ENCODE assay signal across 23 mouse cellular contexts in the genomic region with DNA sequence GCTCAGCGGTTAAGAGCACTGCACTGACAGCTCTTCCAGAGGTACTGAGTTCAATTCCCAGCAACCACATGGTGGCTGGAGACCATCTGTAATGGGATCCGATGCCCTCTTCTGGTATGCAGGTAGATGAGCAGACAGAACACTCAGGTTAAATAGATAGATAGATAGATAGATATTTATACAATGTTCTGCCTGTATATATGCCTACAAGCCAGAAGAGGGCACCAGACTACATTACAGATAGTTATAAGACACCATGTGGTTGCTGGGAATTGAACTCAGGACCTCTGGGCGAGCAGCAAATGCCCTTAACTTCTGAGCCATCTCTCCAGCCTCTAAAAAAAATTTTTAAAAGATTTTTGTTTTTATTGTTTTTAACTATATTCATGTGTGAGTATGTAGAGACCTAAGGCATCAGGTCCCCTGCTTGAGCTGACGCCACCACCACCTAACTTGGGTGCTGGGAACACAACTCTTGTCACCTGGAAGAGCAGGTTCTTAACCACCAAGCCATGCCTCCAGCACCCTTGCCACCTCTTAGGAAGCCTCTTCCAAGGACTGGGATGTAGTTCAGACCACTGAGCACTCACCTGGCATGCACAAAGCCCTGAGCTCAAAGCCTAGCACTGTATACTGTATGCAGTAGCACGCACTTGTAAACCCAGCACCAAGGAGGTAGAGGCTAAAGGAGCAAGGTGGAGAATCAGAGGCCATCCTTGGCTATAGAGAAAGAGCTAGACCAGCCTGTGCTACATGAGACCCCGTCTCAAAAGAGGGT. TPM values are rescaled to one million over a fixed set of nuclear protein-coding genes. Genes with fewer than 3 reads are reported as not detected.
A peak's percentile ranks its signal among the peaks of the same experiment; 100 is the strongest.
DNase-seq lines count a peak whose midpoint lies in the region; ATAC-seq and TF ChIP-seq lines count a peak whose summit lies in the region.
"Had no signal": no experiment of that assay in that cellular context is flagged by ENCODE, and none has a peak within 500 bp of the region (broad histone marks: within the 10 kb centered on the region; RNA-seq: fewer than 3 reads in every experiment).

No protein-coding gene starts in this region.

- no peak overlapping the region for H3K4me3 ChIP-seq in heart, embryonic 11.5 days (ENCODE audit: low read depth, low read length)
- no peak overlapping the region for H3K4me3 ChIP-seq in liver, embryonic 14.5 days (ENCODE audit: insufficient read depth in 1 of 2, low read depth in 2 of 2, low read length in 2 of 2)
- no peak overlapping the region for H3K4me3 ChIP-seq in liver, embryonic 12.5 days
- H3K4me3 ChIP-seq in bone marrow macrophage, adult 2 months (ENCODE audit: insufficient read depth, low read length): no peak overlapping the region
- H3K4me3 ChIP-seq: embryonic facial prominence, embryonic 12.5 days; forebrain, embryonic 12.5 days; megakaryocyte, embryonic 14.5 days; midbrain, embryonic 13.5 days; neural tube, embryonic 12.5 days had no signal

- TF ChIP-seq CTCF in liver, embryonic 14.5 days (IDR thresholded peaks at IDR 0.05; ENCODE audit: low read depth): peak; percentile 4; the same call in 1 of the 2 replicates
- TF ChIP-seq CTCF in bone marrow macrophage, adult 2 months (IDR thresholded peaks at IDR 0.05; ENCODE audit: low read depth, low read length): no peak

- no peak overlapping the region for H3K27ac ChIP-seq in heart, embryonic 11.5 days (ENCODE audit: low read depth, low read length)
- no peak overlapping the region for H3K27ac ChIP-seq in liver, embryonic 14.5 days
- H3K27ac ChIP-seq in liver, embryonic 12.5 days: no peak overlapping the region
- no peak overlapping the region for H3K27ac ChIP-seq in bone marrow macrophage, adult 2 months (ENCODE audit: insufficient read depth, low read depth, low read length)
- H3K27ac ChIP-seq: forebrain, embryonic 12.5 days; hindbrain, embryonic 14.5 days; midbrain, embryonic 13.5 days; neural tube, embryonic 12.5 days had no signal

- no peaks in the 10 kb centered on the region for H3K36me3 ChIP-seq in heart, embryonic 11.5 days (ENCODE audit: control insufficient read depth, insufficient read depth, low read length)
- no peaks in the 10 kb centered on the region for H3K36me3 ChIP-seq in liver, embryonic 14.5 days (replicated peaks; ENCODE audit: control insufficient read depth, insufficient read depth, low read depth)
- H3K36me3 ChIP-seq in liver, embryonic 12.5 days: no peaks in the 10 kb centered on the region
- H3K36me3 ChIP-seq: embryonic facial prominence, embryonic 12.5 days; forebrain, embryonic 12.5 days; midbrain, embryonic 13.5 days; neural tube, embryonic 12.5 days had no signal

- TF ChIP-seq POLR2A in bone marrow macrophage, adult 2 months (IDR thresholded peaks at IDR 0.05; ENCODE audit: borderline replicate concordance, low read depth, low read length): 0 out of 2 replicates have a peak, but pooled peaks have one; percentile 30

- TF ChIP-seq EP300 in liver, embryonic 14.5 days (IDR thresholded peaks at IDR 0.05; ENCODE audit: low read depth): no peak

- H3K4me2 ChIP-seq in heart, embryonic 11.5 days: no peak overlapping the region
- H3K4me2 ChIP-seq in liver, embryonic 14.5 days (ENCODE audit: low read depth): no peak overlapping the region
- no peak overlapping the region for H3K4me2 ChIP-seq in liver, embryonic 12.5 days
- H3K4me2 ChIP-seq: forebrain, embryonic 12.5 days; hindbrain, embryonic 14.5 days; midbrain, embryonic 13.5 days; neural tube, embryonic 12.5 days had no signal

- DNase-seq in heart, adult 11 months: peak; percentile 91
- DNase-seq in liver, embryonic 14.5 days (ENCODE audit: low read depth in 3 of 3, low spot score in 3 of 3): no peak
- DNase-seq in ES-CJ7 (ENCODE audit: low read depth, low spot score): peak; percentile 38
- DNase-seq: adrenal gland, postnatal 36 days; cerebellum, adult 18-20 months; cerebellum, postnatal 25 days; gastrocnemius, postnatal 14 days; heart, postnatal 4 days; kidney, adult 8-10 months; kidney, postnatal 25 days; right cerebral cortex, postnatal 14 days; thymus, postnatal 14 days had no signal

- 87% methylated on average over 6 of the region's 6 CpGs for WGBS in heart, embryonic 11.5 days (ENCODE audit: insufficient replicate concordance)
- WGBS in liver, embryonic 14.5 days (ENCODE audit: insufficient replicate concordance): 59% methylated on average over 6 of the region's 6 CpGs
- 71% methylated on average over 6 of the region's 6 CpGs for WGBS in liver, embryonic 12.5 days (ENCODE audit: insufficient replicate concordance)

- ATAC-seq in heart, embryonic 11.5 days (replicated peaks; ENCODE audit: insufficient number of reproducible peaks, low FRiP score, low TSS enrichment): no peak
- no peak for ATAC-seq in liver, embryonic 14.5 days (ENCODE audit: insufficient read depth)
- ATAC-seq in liver, embryonic 12.5 days: no peak
- ATAC-seq in erythroid progenitor cell, adult 5-6 weeks (replicated peaks; ENCODE audit: low FRiP score, poor library complexity, severe bottlenecking): no peak
- ATAC-seq: inflammation-experienced regulatory T-cells, adult 6 months; midbrain, embryonic 13.5 days had no signal

- no peak overlapping the region for H3K9ac ChIP-seq in heart, embryonic 11.5 days (ENCODE audit: low read depth, low read length)
- H3K9ac ChIP-seq in liver, embryonic 14.5 days (replicated peaks): no peak overlapping the region
- no peak overlapping the region for H3K9ac ChIP-seq in liver, embryonic 12.5 days
- H3K9ac ChIP-seq: embryonic facial prominence, embryonic 12.5 days; forebrain, embryonic 12.5 days; hindbrain, embryonic 14.5 days; midbrain, embryonic 13.5 days; neural tube, embryonic 12.5 days had no signal

- H3K27me3 ChIP-seq in heart, embryonic 11.5 days (ENCODE audit: control insufficient read depth, insufficient read depth, low read length): no peaks in the 10 kb centered on the region
- peaks cover 28% of the 10 kb centered on the region for H3K27me3 ChIP-seq in liver, embryonic 14.5 days (ENCODE audit: control insufficient read depth, insufficient read depth, low read length)
- H3K27me3 ChIP-seq in liver, embryonic 12.5 days (replicated peaks): peaks cover 43% of the 10 kb centered on the region
- H3K27me3 ChIP-seq: embryonic facial prominence, embryonic 12.5 days; forebrain, embryonic 12.5 days; midbrain, embryonic 13.5 days; neural tube, embryonic 12.5 days had no signal

- no peaks in the 10 kb centered on the region; the same call in 1 of the 2 replicates for H3K9me3 ChIP-seq in heart, embryonic 11.5 days (replicated peaks; ENCODE audit: control insufficient read depth, low read length)
- H3K9me3 ChIP-seq in liver, embryonic 14.5 days (ENCODE audit: control insufficient read depth, low read length): no peaks in the 10 kb centered on the region; the same call in 1 of the 2 replicates
- peaks cover 7% of the 10 kb centered on the region; the same call in 1 of the 2 replicates for H3K9me3 ChIP-seq in liver, embryonic 12.5 days (replicated peaks)
- H3K9me3 ChIP-seq: forebrain, embryonic 12.5 days; midbrain, embryonic 13.5 days had no signal

- peaks cover 17% of the 10 kb centered on the region for H3K4me1 ChIP-seq in heart, embryonic 11.5 days (ENCODE audit: control insufficient read depth, insufficient read depth, low read length)
- H3K4me1 ChIP-seq in liver, embryonic 14.5 days (replicated peaks; ENCODE audit: control insufficient read depth in 2 of 2, insufficient read depth in 2 of 2, low read length in 1 of 2): 0 out of 4 replicates have a peak, but pooled peaks cover 0 to 3% of the 10 kb centered on the region in 2 experiments
- peaks cover 27% of the 10 kb centered on the region for H3K4me1 ChIP-seq in liver, embryonic 12.5 days
- H3K4me1 ChIP-seq in bone marrow macrophage, adult 2 months (ENCODE audit: control insufficient read depth, insufficient read depth, low read length): peaks cover 13% of the 10 kb centered on the region

RNA-seq across cellular contexts. Expression of gene Lrp1, which starts 2.7 kb away (rescaled TPM):
- 32.8 and 34.6 TPM in 2 replicates for polyA plus RNA-seq in heart, embryonic 11.5 days (2014; fragmentation: Nextera tagmentation; extraction: Ambion mirVana)
- polyA plus RNA-seq in liver, embryonic 14.5 days (2012; rRNA removed): 14.1 and 18.2 TPM in 2 replicates
- polyA plus RNA-seq in liver, embryonic 14.5 days (2014; fragmentation: Nextera tagmentation; extraction: Ambion mirVana): 13.2 and 16.1 TPM in 2 replicates
- 22.8 and 26.5 TPM in 2 replicates for polyA plus RNA-seq in liver, embryonic 12.5 days (2016; fragmentation: Nextera tagmentation; extraction: Ambion mirVana)
- 361 and 418 TPM in 2 replicates for polyA plus RNA-seq in bone marrow macrophage, adult 2 months (2012; ENCODE audit: insufficient read depth, insufficient read length, missing spikeins)
- 19.7 and 21.6 TPM in 2 replicates for total RNA-seq in erythroid progenitor cell, adult 5-6 weeks (2015; ENCODE audit: low replicate concordance)
- 11.5 and 13.1 TPM in 2 replicates for total RNA-seq in erythroid progenitor cell, adult 5-6 weeks (2017; ENCODE audit: low replicate concordance)

RNA-seq across cellular contexts. Expression of gene Stat6, which starts 19.2 kb away (rescaled TPM):
- polyA plus RNA-seq in heart, embryonic 11.5 days (2014; fragmentation: Nextera tagmentation; extraction: Ambion mirVana): 21.0 and 27.1 TPM in 2 replicates
- 10.9 TPM in 2 replicates for polyA plus RNA-seq in liver, embryonic 14.5 days (2012; rRNA removed)
- polyA plus RNA-seq in liver, embryonic 14.5 days (2014; fragmentation: Nextera tagmentation; extraction: Ambion mirVana): 10.2 and 12.4 TPM in 2 replicates
- polyA plus RNA-seq in liver, embryonic 12.5 days (2016; fragmentation: Nextera tagmentation; extraction: Ambion mirVana): 19.2 and 19.4 TPM in 2 replicates
- 128 and 144 TPM in 2 replicates for polyA plus RNA-seq in bone marrow macrophage, adult 2 months (2012; ENCODE audit: insufficient read depth, insufficient read length, missing spikeins)
- total RNA-seq in erythroid progenitor cell, adult 5-6 weeks (2015; ENCODE audit: low replicate concordance): 11.5 and 26.8 TPM in 2 replicates
- total RNA-seq in erythroid progenitor cell, adult 5-6 weeks (2017; ENCODE audit: low replicate concordance): 11.3 and 16.6 TPM in 2 replicates

RNA-seq across cellular contexts. Expression of gene Nemp1, which starts 43.1 kb away (rescaled TPM):
- 6.7 and 8.4 TPM in 2 replicates for polyA plus RNA-seq in heart, embryonic 11.5 days (2014; fragmentation: Nextera tagmentation; extraction: Ambion mirVana)
- polyA plus RNA-seq in liver, embryonic 14.5 days (2012; rRNA removed): 5.0 and 5.5 TPM in 2 replicates
- polyA plus RNA-seq in liver, embryonic 14.5 days (2014; fragmentation: Nextera tagmentation; extraction: Ambion mirVana): 5.6 and 5.7 TPM in 2 replicates
- 7.0 and 8.0 TPM in 2 replicates for polyA plus RNA-seq in liver, embryonic 12.5 days (2016; fragmentation: Nextera tagmentation; extraction: Ambion mirVana)
- 11.0 and 13.5 TPM in 2 replicates for polyA plus RNA-seq in bone marrow macrophage, adult 2 months (2012; ENCODE audit: insufficient read depth, insufficient read length, missing spikeins)
- total RNA-seq in erythroid progenitor cell, adult 5-6 weeks (2015; ENCODE audit: low replicate concordance): 73.5 and 83.4 TPM in 2 replicates
- 69.6 and 83.2 TPM in 2 replicates for total RNA-seq in erythroid progenitor cell, adult 5-6 weeks (2017; ENCODE audit: low replicate concordance)

RNA-seq across cellular contexts. Expression of gene Nab2, which starts 44.7 kb away (rescaled TPM):
- 7.9 and 10.1 TPM in 2 replicates for polyA plus RNA-seq in heart, embryonic 11.5 days (2014; fragmentation: Nextera tagmentation; extraction: Ambion mirVana)
- 4.0 and 4.1 TPM in 2 replicates for polyA plus RNA-seq in liver, embryonic 14.5 days (2012; rRNA removed)
- polyA plus RNA-seq in liver, embryonic 14.5 days (2014; fragmentation: Nextera tagmentation; extraction: Ambion mirVana): 0.88 and 1.1 TPM in 2 replicates
- 2.6 and 3.4 TPM in 2 replicates for polyA plus RNA-seq in liver, embryonic 12.5 days (2016; fragmentation: Nextera tagmentation; extraction: Ambion mirVana)
- 21.4 and 25.4 TPM in 2 replicates for polyA plus RNA-seq in bone marrow macrophage, adult 2 months (2012; ENCODE audit: insufficient read depth, insufficient read length, missing spikeins)
- total RNA-seq in erythroid progenitor cell, adult 5-6 weeks (2015; ENCODE audit: low replicate concordance): 2.5 TPM in 1 of 2 replicates, not detected in the other
- 1.7 and 3.1 TPM in 2 replicates for total RNA-seq in erythroid progenitor cell, adult 5-6 weeks (2017; ENCODE audit: low replicate concordance)

Comparison
In these comparisons a context has a peak if more than half of its experiments do, and no peak if none do; other contexts are left out.
1. DNase-seq: peak in heart, adult 11 months (single experiment) and ES-CJ7 (single experiment); none in liver, embryonic 14.5 days (0 of 3).
2. RNA of gene Lrp1, which starts 2.7 kb away (polyA plus RNA-seq): 361 to 418 TPM in bone marrow macrophage, adult 2 months; 32.8 to 34.6 TPM in heart, embryonic 11.5 days, 22.8 to 26.5 TPM in liver, embryonic 12.5 days and 13.2 to 18.2 TPM in liver, embryonic 14.5 days; every median in the first group is over 10 times any median in the second.